Mouse (Mus musculus) neural tube, embryonic 11.5 days (tissue): ENCODE results near the gene Ankrd22. TPM values are rescaled to one million over a fixed set of nuclear protein-coding genes. Genes with fewer than 3 reads are reported as not detected.
"Not testable (repeated sequence)": the region's sequence is repeated elsewhere in the genome, so short reads cannot be mapped to it uniquely, and the experiment has no call there.

ENCODE experiments used
- ATAC-seq: fragments of 200-750 bp; cut with Nextera tagmentation; 2 replicates; pipeline ENCODE4 v1.8.0; 2017; ENCODE audit warnings: moderate number of reproducible peaks, mild to moderate bottlenecking, moderate TSS enrichment, moderate library complexity; ENCODE audit not compliant: insufficient read depth, low FRiP score, low TSS enrichment
- DNase-seq: peaks from one replicate; pipeline ENCODE4 v3.0.0-alpha.2; 2015; ENCODE audit warnings: low spot score
- H3K27ac ChIP-seq: fragments of 300-500 bp; sonication (generic); 2 replicates; pipeline ENCODE4 v1.5.1; 2014; ENCODE audit warnings: low read depth, mild to moderate bottlenecking, low read length
- H3K27me3 ChIP-seq: fragments of 300-500 bp; sonication (generic); 2 replicates; pipeline ENCODE4 v1.6.1; 2014; ENCODE audit warnings: mild to moderate bottlenecking, low read length, mixed read lengths; ENCODE audit not compliant: control insufficient read depth, insufficient read depth
- H3K36me3 ChIP-seq: fragments of 300-500 bp; sonication (generic); 2 replicates; pipeline ENCODE4 v1.6.1; 2014; ENCODE audit warnings: mild to moderate bottlenecking, low read length, moderate library complexity, mixed read lengths; ENCODE audit not compliant: control insufficient read depth, insufficient read depth
- H3K4me1 ChIP-seq: fragments of 300-500 bp; sonication (generic); 2 replicates; pipeline ENCODE4 v1.6.1; 2014; ENCODE audit warnings: low read length, mixed read lengths; ENCODE audit not compliant: control insufficient read depth, insufficient read depth
- H3K4me2 ChIP-seq: fragments of 300-500 bp; sonication (generic); 2 replicates; pipeline ENCODE4 v1.6.1; 2014; ENCODE audit warnings: low read depth, mild to moderate bottlenecking, moderate library complexity
- H3K4me3 ChIP-seq: fragments of 300-500 bp; sonication (generic); 2 replicates; pipeline ENCODE4 v1.5.1; 2014; ENCODE audit warnings: low read depth, low read length
- H3K9ac ChIP-seq: fragments of 300-500 bp; sonication (generic); 2 replicates; pipeline ENCODE4 v1.6.1; 2014; ENCODE audit warnings: mild to moderate bottlenecking, low read length
- H3K9me3 ChIP-seq: fragments of 300-500 bp; sonication (generic); 2 replicates; pipeline ENCODE4 v1.6.1; 2016; ENCODE audit warnings: low read length; ENCODE audit not compliant: control insufficient read depth
- WGBS: fragments of 180-500 bp; shearing (Covaris S2); extraction: QIAGEN DNeasy Blood & Tissue Kit; methylation state at CpG from one replicate; pipeline ENCODE4 v1.1.7; 2014; 5-methylcytosine and 5-hydroxymethylcytosine counted together
- polyA plus RNA-seq: library from polyadenylated mRNA; unstranded; fragments of >200 nt; fragmentation: Nextera tagmentation; extraction: Ambion mirVana; gene quantifications from 2 replicates; pipeline ENCODE4 v1.2.1, GENCODE M21; 2014

Gene Ankrd22
- polyA plus RNA-seq, 1 experiment from 2014 or later: 0.13 TPM

- H3K9ac ChIP-seq, H3K36me3 ChIP-seq, H3K4me1 ChIP-seq, DNase-seq, H3K4me3 ChIP-seq, ATAC-seq, H3K27me3 ChIP-seq, H3K9me3 ChIP-seq, H3K27ac ChIP-seq, H3K4me2 ChIP-seq: not testable (repeated sequence)
- 78% methylated on average over 4 of the region's 4 CpGs for WGBS
These were observed 40.3 kb upstream of the Ankrd22 start for GRCm38 (mm10) chr19:34206128-34206527.

- Histone ChIP-seq H3K4me1 (no peaks in the 10 kb centered on the region), H3K9me3 (no peaks in the 10 kb centered on the region), H3K4me3 (no peak overlapping the region), H3K36me3 (no peaks in the 10 kb centered on the region), H3K27ac (no peak overlapping the region), H3K4me2 (no peak overlapping the region), H3K9ac (no peak overlapping the region), H3K27me3 (no peaks in the 10 kb centered on the region)
- WGBS: 84% methylated on average over 2 of the region's 2 CpGs
- no peak for DNase-seq
- no peak for ATAC-seq
These were observed 36.8 kb upstream of the Ankrd22 start for GRCm38 (mm10) chr19:34202668-34203067.

DNA sequence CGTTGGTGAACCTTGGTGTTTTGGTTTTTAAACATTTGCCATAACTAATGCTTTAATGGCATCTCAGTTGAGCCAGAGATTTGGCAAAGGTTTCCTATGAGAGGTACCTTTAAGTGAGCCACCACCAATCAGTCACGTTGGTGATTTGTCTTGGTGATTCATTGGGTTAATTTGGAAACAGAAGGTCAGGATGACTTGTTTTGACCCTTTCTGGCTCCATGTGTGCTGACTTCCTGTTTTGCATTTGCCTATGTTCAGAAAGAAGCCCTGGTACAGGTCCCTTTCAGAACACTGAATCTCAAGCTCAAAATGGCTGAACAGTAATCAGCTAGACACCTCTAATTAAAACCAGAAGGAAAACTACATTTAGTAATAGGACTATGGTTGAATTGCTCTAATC lies 33.6 kb upstream of the Ankrd22 start:
- Histone ChIP-seq H3K4me1 (no peaks in the 10 kb centered on the region), H3K27ac (no peak overlapping the region), H3K9ac (no peak overlapping the region), H3K27me3 (no peaks in the 10 kb centered on the region), H3K36me3 (no peaks in the 10 kb centered on the region), H3K9me3 (no peaks in the 10 kb centered on the region), H3K4me2 (no peak overlapping the region), H3K4me3 (no peak overlapping the region)
- DNase-seq: no peak
- WGBS: 74% methylated on average over 2 of the region's 2 CpGs
- ATAC-seq: no peak

DNA sequence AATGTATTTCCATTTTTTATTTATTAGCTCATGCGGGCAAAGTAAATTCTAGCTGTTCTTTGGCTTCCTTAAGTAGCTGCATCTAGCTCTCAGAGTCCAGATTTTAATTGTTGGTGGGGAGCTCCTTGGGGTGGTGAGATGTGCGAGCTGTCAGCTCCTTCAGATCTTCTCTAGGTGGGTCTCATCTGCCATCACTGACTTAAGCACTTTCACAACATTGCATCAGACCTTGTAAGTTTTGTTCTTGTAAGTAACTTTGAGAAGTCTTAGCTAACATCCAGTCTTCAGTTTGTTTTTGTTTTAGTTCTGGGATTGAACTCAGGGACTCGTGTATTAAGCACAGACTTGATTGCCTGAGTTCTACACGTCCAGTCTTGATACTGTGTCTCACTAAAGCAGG lies 33.0 kb upstream of the Ankrd22 start:
- ATAC-seq (no peak), DNase-seq (no peak)
- Histone ChIP-seq H3K9ac (no peak overlapping the region), H3K9me3 (no peaks in the 10 kb centered on the region), H3K36me3 (no peaks in the 10 kb centered on the region), H3K4me2 (no peak overlapping the region), H3K4me3 (no peak overlapping the region), H3K27me3 (no peaks in the 10 kb centered on the region), H3K27ac (no peak overlapping the region), H3K4me1 (no peaks in the 10 kb centered on the region)
- 87% methylated on average over 4 of the region's 4 CpGs for WGBS

- H3K4me2 ChIP-seq: no peak overlapping the region
- no peaks in the 10 kb centered on the region for H3K9me3 ChIP-seq
- H3K4me1 ChIP-seq: no peaks in the 10 kb centered on the region
- ATAC-seq (no peak), DNase-seq (no peak)
- 86% methylated on average over 1 of the region's 1 CpGs for WGBS
- no peaks in the 10 kb centered on the region for H3K36me3 ChIP-seq
- no peaks in the 10 kb centered on the region for H3K27me3 ChIP-seq
- no peak overlapping the region for H3K9ac ChIP-seq
- H3K4me3 ChIP-seq: no peak overlapping the region
- no peak overlapping the region for H3K27ac ChIP-seq
These were observed 32.2 kb upstream of the Ankrd22 start for GRCm38 (mm10) chr19:34198066-34198465.

- no peak overlapping the region for H3K4me3 ChIP-seq
- 65% methylated on average over 2 of the region's 2 CpGs for WGBS
- no peaks in the 10 kb centered on the region for H3K36me3 ChIP-seq
- ATAC-seq: no peak
- 0 out of 2 replicates have a peak, but pooled peaks cover 2% of the 10 kb centered on the region for H3K27me3 ChIP-seq
- H3K4me1 ChIP-seq: no peaks in the 10 kb centered on the region
- H3K9ac ChIP-seq: no peak overlapping the region
- H3K9me3 ChIP-seq: no peaks in the 10 kb centered on the region
- no peak overlapping the region for H3K27ac ChIP-seq
- no peak for DNase-seq
- H3K4me2 ChIP-seq: no peak overlapping the region
These were observed 29.2 kb upstream of the Ankrd22 start for GRCm38 (mm10) chr19:34195031-34195430.

- Histone ChIP-seq H3K36me3 (no peaks in the 10 kb centered on the region), H3K27ac (no peak overlapping the region), H3K4me3 (no peak overlapping the region), H3K4me2 (no peak overlapping the region), H3K27me3 (0 out of 2 replicates have a peak, but pooled peaks cover 2% of the 10 kb centered on the region), H3K4me1 (no peaks in the 10 kb centered on the region), H3K9ac (no peak overlapping the region), H3K9me3 (no peaks in the 10 kb centered on the region)
- ATAC-seq: no peak
- 86% methylated on average over 6 of the region's 6 CpGs for WGBS
- DNase-seq: no peak
These were observed 28.4 kb upstream of the Ankrd22 start for GRCm38 (mm10) chr19:34194132-34194745.

GRCm38 (mm10) chr19:34193683-34194082 lies 27.8 kb upstream of the Ankrd22 start:
- DNase-seq (no peak), ATAC-seq (no peak)
- H3K9me3 ChIP-seq: no peaks in the 10 kb centered on the region
- H3K4me1 ChIP-seq: no peaks in the 10 kb centered on the region
- WGBS: 59% methylated on average over 9 of the region's 9 CpGs
- no peak overlapping the region for H3K4me3 ChIP-seq
- no peak overlapping the region for H3K9ac ChIP-seq
- 0 out of 2 replicates have a peak, but pooled peaks cover 2% of the 10 kb centered on the region for H3K27me3 ChIP-seq
- H3K4me2 ChIP-seq: peak overlapping the region; percentile 7; the same call in 1 of the 2 replicates
- H3K27ac ChIP-seq: no peak overlapping the region
- no peaks in the 10 kb centered on the region for H3K36me3 ChIP-seq

DNA sequence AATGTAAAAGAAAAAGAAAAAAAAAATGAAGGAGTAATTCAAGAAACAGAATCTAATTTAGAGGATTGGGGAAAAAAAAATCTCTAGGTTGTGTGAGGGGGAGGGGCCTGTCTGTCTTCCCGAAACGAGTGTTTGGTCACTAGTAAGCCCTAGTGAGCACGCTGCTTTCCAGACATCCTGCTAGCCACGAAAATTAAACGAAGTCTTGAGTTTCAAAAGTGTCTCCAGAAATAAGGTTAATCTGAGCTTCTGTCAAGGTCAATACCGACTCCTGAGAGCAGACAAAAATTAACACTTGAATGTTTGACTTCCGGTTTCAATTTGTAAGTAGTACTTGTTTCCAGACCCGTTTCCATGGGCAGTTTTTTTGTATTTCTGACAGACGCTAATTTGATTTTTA lies 27.3 kb upstream of the Ankrd22 start:
- DNase-seq (no peak), ATAC-seq (no peak)
- Histone ChIP-seq H3K4me2 (peak overlapping the region; percentile 93), H3K4me3 (peak overlapping the region; percentile 61), H3K27ac (no peak overlapping the region), H3K4me1 (no peaks in the 10 kb centered on the region), H3K9me3 (no peaks in the 10 kb centered on the region), H3K27me3 (0 out of 2 replicates have a peak, but pooled peaks cover 2% of the 10 kb centered on the region), H3K9ac (no peak overlapping the region), H3K36me3 (no peaks in the 10 kb centered on the region)
- 14% methylated on average over 9 of the region's 9 CpGs for WGBS
